Mouse (Mus musculus) testis, postnatal 14 days (tissue): ENCODE data around the gene Slit2.
"Not testable (repeated sequence)": the region's sequence is repeated elsewhere in the genome, so short reads cannot be mapped to it uniquely, and the experiment has no call there.

Source experiments
- DNase-seq: peaks from one replicate; pipeline ENCODE4 v3.0.0; 2021; ENCODE audit warnings: low spot score

Slit2 gene

GRCm38 (mm10) chr5:48230430-48231080 is 247.6 kb downstream of the Slit2 start:
- no peak for DNase-seq

GRCm38 (mm10) chr5:48234728-48235127 is 251.8 kb downstream of the Slit2 start:
- DNase-seq = no peak

- DNase-seq = no peak
These were observed 252.3 kb downstream of the Slit2 start for GRCm38 (mm10) chr5:48235270-48235669.

GRCm38 (mm10) chr5:48240751-48241150 is 257.8 kb downstream of the Slit2 start:
- not testable (repeated sequence) for DNase-seq

GRCm38 (mm10) chr5:48248327-48248726 is 265.4 kb downstream of the Slit2 start:
- no peak for DNase-seq

GRCm38 (mm10) chr5:48277561-48277960 is 294.6 kb downstream of the Slit2 start:
- no peak for DNase-seq

- no peak for DNase-seq
These were observed 318.2 kb downstream of the Slit2 start for GRCm38 (mm10) chr5:48301186-48301585.

- no peak for DNase-seq
These were observed 332.2 kb downstream of the Slit2 start for GRCm38 (mm10) chr5:48315057-48315602.

GRCm38 (mm10) chr5:48320597-48320996 is 337.7 kb downstream of the Slit2 start:
- no peak for DNase-seq

- no peak for DNase-seq
These were observed 343.3 kb downstream of the Slit2 start for GRCm38 (mm10) chr5:48326221-48326620.

GRCm38 (mm10) chr5:48327652-48328051 is 344.7 kb downstream of the Slit2 start, which contains the start of gene 5730480H06Rik:
5730480H06Rik (plus strand) TSS chr5:48327952.
- no peak for DNase-seq

- no peak for DNase-seq
These were observed 346.8 kb downstream of the Slit2 start for GRCm38 (mm10) chr5:48329751-48330150.

- DNase-seq = no peak
These were observed 347.9 kb downstream of the Slit2 start for GRCm38 (mm10) chr5:48330817-48331216.

GRCm38 (mm10) chr5:48331441-48331840 is 348.5 kb downstream of the Slit2 start:
- DNase-seq = no peak

GRCm38 (mm10) chr5:48333407-48333806 is 350.5 kb downstream of the Slit2 start:
- no peak for DNase-seq

GRCm38 (mm10) chr5:48333884-48334513 is 351.1 kb downstream of the Slit2 start:
- no peak for DNase-seq

- DNase-seq = no peak
These were observed 358.0 kb downstream of the Slit2 start for GRCm38 (mm10) chr5:48340808-48341433.

- no peak for DNase-seq
These were observed 362.4 kb downstream of the Slit2 start for GRCm38 (mm10) chr5:48345095-48345982.

GRCm38 (mm10) chr5:48345983-48346648 is 363.2 kb downstream of the Slit2 start:
- DNase-seq = no peak

GRCm38 (mm10) chr5:48349309-48349708 is 366.4 kb downstream of the Slit2 start:
- DNase-seq = no peak
